Mouse (Mus musculus): ENCODE measurements around the gene Gm572. TPM values are rescaled to one million over a fixed set of nuclear protein-coding genes. Genes with fewer than 3 reads are reported as not detected.
A peak's percentile ranks its signal among the peaks of the same experiment; 100 is the strongest.

Gene Gm572
- total and polyA plus RNA-seq, 3 experiments = not detected

GRCm38 (mm10) chr4:148604541-148605165 is 38.5 kb upstream of the Gm572 start (continued):
- TF ChIP-seq CTCF (IDR thresholded peaks at IDR 0.05 in 2 of 3, conservative IDR thresholded peaks at IDR 0.05 in 1 of 3; ENCODE audit: control insufficient read depth in 1 of 3, insufficient read depth in 1 of 3, low read depth in 2 of 3, low read length in 3 of 3, poor library complexity in 1 of 3, severe bottlenecking in 1 of 3) (peak; percentile 81 to 89 (median 81)), SMC3 (IDR thresholded peaks at IDR 0.05; ENCODE audit: low read depth, low read length) (peak; percentile 87), JUND (IDR thresholded peaks at IDR 0.05; ENCODE audit: low read depth, low read length) (no peak), ZKSCAN1 (IDR thresholded peaks at IDR 0.05; ENCODE audit: low read depth, low read length) (no peak), USF2 (IDR thresholded peaks at IDR 0.05; ENCODE audit: borderline replicate concordance in 1 of 2, insufficient read depth in 1 of 2, low read depth in 1 of 2, low read length in 2 of 2) (no peak), ZNF384 (IDR thresholded peaks at IDR 0.05; ENCODE audit: low read depth, low read length) (no peak)

- Histone ChIP-seq H3K27me3 (ENCODE audit: control insufficient read depth in 1 of 2, insufficient read depth in 2 of 2, low read length in 2 of 2) (no peaks in the 10 kb centered on the region), H3K36me3 (ENCODE audit: control insufficient read depth in 1 of 2, insufficient read depth in 2 of 2, low read length in 2 of 2) (no peaks in the 10 kb centered on the region; a peak in 1 of 4 replicates), H3K4me1 (ENCODE audit: control insufficient read depth in 1 of 2, insufficient read depth in 2 of 2, low read length in 2 of 2) (0 out of 4 replicates have a peak, but pooled peaks cover 0 to 3% of the 10 kb centered on the region in 2 experiments), H3K79me2 (ENCODE audit: control insufficient read depth, insufficient read depth, low read length, poor library complexity) (no peaks in the 10 kb centered on the region), H3K9me3 (replicated peaks; ENCODE audit: insufficient read depth, low read length) (no peaks in the 10 kb centered on the region), H3K27ac (ENCODE audit: control insufficient read depth, low read depth, low read length) (no peak overlapping the region), H3K9ac (ENCODE audit: control insufficient read depth, low read depth, low read length, poor library complexity, severe bottlenecking) (no peak overlapping the region), H3K4me3 (ENCODE audit: control insufficient read depth in 1 of 2, insufficient read depth in 1 of 2, low read depth in 2 of 2, low read length in 2 of 2) (no peak overlapping the region)
- TF ChIP-seq RAD21 (IDR thresholded peaks at IDR 0.05; ENCODE audit: low read depth, low read length) = peak; percentile 93
- peak; percentile 74 for TF ChIP-seq SMC3 (IDR thresholded peaks at IDR 0.05; ENCODE audit: low read depth, low read length)
- no peak for TF ChIP-seq ZMIZ1 (IDR thresholded peaks at IDR 0.05; ENCODE audit: low read depth, low read length)
- TF ChIP-seq TCF12 (IDR thresholded peaks at IDR 0.05; ENCODE audit: low read depth, low read length) = no peak
- TF ChIP-seq CTCF (IDR thresholded peaks at IDR 0.05 in 2 of 3, conservative IDR thresholded peaks at IDR 0.05 in 1 of 3; ENCODE audit: control insufficient read depth in 1 of 3, insufficient read depth in 1 of 3, low read depth in 2 of 3, low read length in 3 of 3, poor library complexity in 1 of 3, severe bottlenecking in 1 of 3) = peak; percentile 84 to 94 (median 93)
- TF ChIP-seq TBP (IDR thresholded peaks at IDR 0.05; ENCODE audit: low read depth, low read length) = 0 out of 2 replicates have a peak, but pooled peaks have one; percentile 24
- TF ChIP-seq SIN3A (IDR thresholded peaks at IDR 0.05; ENCODE audit: low read length) = peak; percentile 52; the same call in 1 of the 2 replicates
- peak; percentile 62 for TF ChIP-seq ZC3H11A (IDR thresholded peaks at IDR 0.05; ENCODE audit: low read depth, low read length)
- peak; percentile 88 for DNase-seq (ENCODE audit: low read depth, low spot score)
Observed at GRCm38 (mm10) chr4:148607758-148608157, 35.4 kb upstream of the Gm572 start.

GRCm38 (mm10) chr4:148609805-148610204 is 33.3 kb upstream of the Gm572 start:
- Histone ChIP-seq H3K27me3 (ENCODE audit: control insufficient read depth in 1 of 2, insufficient read depth in 2 of 2, low read length in 2 of 2) (no peaks in the 10 kb centered on the region), H3K9ac (ENCODE audit: control insufficient read depth, low read depth, low read length, poor library complexity, severe bottlenecking) (no peak overlapping the region), H3K27ac (ENCODE audit: control insufficient read depth, low read depth, low read length) (no peak overlapping the region), H3K36me3 (ENCODE audit: control insufficient read depth in 1 of 2, insufficient read depth in 2 of 2, low read length in 2 of 2) (no peaks in the 10 kb centered on the region; a peak in 1 of 4 replicates), H3K79me2 (ENCODE audit: control insufficient read depth, insufficient read depth, low read length, poor library complexity) (no peaks in the 10 kb centered on the region), H3K4me3 (ENCODE audit: control insufficient read depth in 1 of 2, insufficient read depth in 1 of 2, low read depth in 2 of 2, low read length in 2 of 2) (no peak overlapping the region), H3K9me3 (replicated peaks; ENCODE audit: insufficient read depth, low read length) (no peaks in the 10 kb centered on the region), H3K4me1 (ENCODE audit: control insufficient read depth in 1 of 2, insufficient read depth in 2 of 2, low read length in 2 of 2) (no peaks in the 10 kb centered on the region)
- no peak for DNase-seq (ENCODE audit: low read depth, low spot score)
- TF ChIP-seq HCFC1 (IDR thresholded peaks at IDR 0.05; ENCODE audit: low read depth, low read length) (no peak), POLR2AphosphoS2 (IDR thresholded peaks at IDR 0.05; ENCODE audit: low read length) (0 out of 2 replicates have a peak, but pooled peaks have one; percentile 47)

All from MEL (cell line).